Mouse (Mus musculus) lung, postnatal 10 days (tissue): ENCODE measurements around the gene Tcl1.
"Not testable (repeated sequence)": the region's sequence is repeated elsewhere in the genome, so short reads cannot be mapped to it uniquely, and the experiment has no call there.

Experiments used
- DNase-seq: peaks from one replicate; pipeline ENCODE4 v3.0.0; 2021

The Tcl1 gene

GRCm38 (mm10) chr12:105222601-105223319, at the start of gene Tcl1:
Gene Tcl1 (minus strand): TSS chr12:105222793.
- DNase-seq: peak; percentile 17

DNA sequence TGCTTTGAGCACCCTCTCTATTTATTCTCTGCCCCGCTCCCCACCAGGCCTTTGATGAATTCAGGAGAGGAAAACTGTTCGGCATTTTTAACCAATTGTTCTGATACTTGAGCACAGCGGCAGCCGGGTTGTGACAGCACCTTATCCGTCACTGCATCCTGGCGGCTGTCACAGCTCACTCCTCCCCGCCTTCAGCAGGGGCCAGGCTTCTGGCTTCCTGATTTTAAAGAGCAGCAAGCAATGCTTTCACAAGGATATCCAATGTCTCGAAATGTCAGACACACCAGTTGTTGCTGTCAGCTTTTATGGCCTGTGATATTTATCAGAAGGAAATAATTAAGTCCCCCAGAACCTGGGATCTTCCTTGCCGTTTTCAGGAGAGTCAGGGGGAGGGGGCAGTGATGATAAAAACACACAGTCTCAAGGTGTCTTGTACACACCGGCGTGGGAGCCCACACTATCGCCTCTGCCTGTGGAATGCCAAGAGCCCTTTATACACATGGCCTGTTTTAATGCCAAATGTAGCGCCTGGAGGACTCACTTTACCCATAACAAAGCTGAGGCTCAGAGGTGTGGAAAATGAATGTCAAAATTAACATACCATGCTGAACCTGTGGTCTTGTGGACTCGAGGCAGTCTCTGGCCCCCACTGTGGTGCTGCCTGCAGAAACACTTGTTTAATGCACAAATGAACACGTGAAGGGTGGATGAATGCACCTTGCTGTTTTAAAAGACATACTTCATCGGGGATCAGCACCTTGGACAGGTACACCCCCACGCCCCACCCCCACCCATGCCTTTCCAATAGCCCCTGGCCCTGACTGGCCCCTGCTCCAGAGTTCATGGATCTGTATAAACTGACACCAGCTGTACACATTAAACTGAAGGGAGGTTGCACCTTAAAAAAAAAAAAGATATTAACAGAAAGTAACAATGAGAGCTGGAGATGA, 48.7 kb upstream of the Tcl1 start:
- DNase-seq: no peak

DNA sequence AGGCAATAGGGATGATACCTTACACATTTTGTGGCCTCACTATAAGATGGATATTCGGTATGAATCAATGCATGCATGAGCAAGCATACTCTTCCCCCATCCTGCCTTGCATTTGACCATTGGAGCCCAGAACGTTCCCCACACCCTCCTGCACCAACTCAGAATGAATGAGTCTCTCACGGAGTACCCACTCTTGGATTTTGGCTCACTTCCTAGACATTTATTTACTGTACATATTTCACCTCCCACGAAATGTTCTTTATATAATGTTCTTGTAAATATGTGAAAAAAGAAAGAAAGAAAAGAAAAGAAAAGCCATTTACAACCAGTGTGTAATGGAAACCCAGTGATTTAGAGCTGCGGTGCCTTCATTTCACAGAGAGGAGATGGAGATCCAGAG, 44.5 kb upstream of the Tcl1 start:
- DNase-seq: no peak

GRCm38 (mm10) chr12:105266096-105266495, 43.5 kb upstream of the Tcl1 start:
- peak; percentile 34 for DNase-seq

GRCm38 (mm10) chr12:105259221-105259620, 36.6 kb upstream of the Tcl1 start:
- no peak for DNase-seq

GRCm38 (mm10) chr12:105258787-105259186, 36.2 kb upstream of the Tcl1 start:
- no peak for DNase-seq

GRCm38 (mm10) chr12:105253796-105254195, 31.2 kb upstream of the Tcl1 start:
- no peak for DNase-seq

DNA sequence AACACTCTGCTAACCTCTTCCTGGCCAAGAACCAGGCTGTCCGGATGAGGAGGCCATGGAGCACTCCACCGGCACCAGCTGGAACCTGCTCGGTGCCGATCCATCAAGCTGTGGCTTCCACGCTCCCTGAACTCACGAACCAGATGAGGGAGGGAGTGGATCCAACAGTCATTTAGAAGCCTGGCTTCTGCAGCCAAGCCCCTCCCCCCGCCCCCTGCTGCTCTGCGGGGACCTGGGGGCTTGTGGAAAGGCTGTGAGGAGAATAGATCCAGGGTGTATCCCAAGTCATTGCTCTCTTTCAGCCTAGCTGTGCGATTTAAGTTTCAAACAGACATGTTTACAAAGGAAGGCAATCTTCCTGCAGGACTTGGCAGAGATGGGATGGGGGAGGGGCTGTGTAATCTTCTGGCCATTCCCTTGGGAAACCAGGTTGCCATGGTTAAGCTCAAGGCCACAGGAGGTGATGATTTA, 26.2 kb upstream of the Tcl1 start:
- peak; percentile 62 for DNase-seq

- DNase-seq: no peak
These were observed 16.5 kb upstream of the Tcl1 start for GRCm38 (mm10) chr12:105239060-105239459.

DNA sequence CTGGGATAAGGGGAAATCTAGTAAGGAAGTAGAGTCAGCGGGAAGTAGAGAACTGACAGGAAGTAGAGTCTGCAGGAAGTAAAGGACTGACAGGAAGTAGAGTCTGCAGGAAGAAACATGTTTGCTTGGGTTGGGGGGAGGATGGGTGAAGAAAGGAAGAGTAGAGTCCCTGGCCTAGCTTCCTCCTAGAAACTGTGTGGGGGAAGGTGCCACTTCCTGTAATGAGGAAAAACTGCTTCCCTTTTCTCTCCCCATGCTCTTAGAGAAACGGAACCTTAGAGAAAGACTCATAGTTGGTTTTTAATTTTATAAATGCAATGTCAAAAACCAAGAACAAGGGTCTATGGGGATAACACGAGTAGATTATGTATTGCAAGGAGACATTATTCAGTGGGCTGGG, 12.5 kb upstream of the Tcl1 start:
- no peak for DNase-seq

- no peak for DNase-seq
These were observed 11.8 kb upstream of the Tcl1 start for GRCm38 (mm10) chr12:105234362-105234761.

GRCm38 (mm10) chr12:105224621-105225320, 2.2 kb upstream of the Tcl1 start:
- DNase-seq: no peak

DNA sequence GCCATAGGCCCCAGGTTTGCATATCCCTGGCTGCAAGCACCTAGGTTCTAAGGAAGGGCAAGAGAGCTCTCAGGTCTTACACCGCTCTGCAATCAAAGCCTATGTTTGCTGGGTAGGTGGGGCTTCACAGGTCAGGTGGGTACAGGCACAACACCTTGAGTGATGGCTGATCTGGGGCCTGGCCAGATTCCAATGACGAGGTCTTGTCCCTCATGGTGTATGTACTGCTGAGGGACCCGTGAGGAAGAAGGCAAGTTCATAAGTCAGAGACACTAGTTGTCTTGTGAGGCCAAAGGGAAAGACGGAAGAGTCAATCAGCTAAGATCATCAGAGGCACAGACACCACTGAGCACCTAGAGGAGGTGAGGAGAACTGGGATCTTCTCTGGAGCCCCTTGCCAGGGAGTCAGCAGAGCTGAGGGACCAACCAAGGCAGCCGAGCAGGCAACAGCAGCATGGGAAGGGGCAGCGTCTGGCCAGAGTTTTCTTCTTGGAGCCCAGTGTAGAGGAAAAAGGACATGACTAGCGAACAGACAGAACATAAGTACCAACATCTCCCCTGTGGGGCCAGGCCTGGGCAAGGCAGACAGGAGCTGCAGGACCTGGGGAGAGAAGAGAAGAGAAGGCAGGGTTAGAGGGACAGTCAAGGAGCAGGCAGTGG, 5.4 kb downstream of the Tcl1 start:
- no peak for DNase-seq

DNA sequence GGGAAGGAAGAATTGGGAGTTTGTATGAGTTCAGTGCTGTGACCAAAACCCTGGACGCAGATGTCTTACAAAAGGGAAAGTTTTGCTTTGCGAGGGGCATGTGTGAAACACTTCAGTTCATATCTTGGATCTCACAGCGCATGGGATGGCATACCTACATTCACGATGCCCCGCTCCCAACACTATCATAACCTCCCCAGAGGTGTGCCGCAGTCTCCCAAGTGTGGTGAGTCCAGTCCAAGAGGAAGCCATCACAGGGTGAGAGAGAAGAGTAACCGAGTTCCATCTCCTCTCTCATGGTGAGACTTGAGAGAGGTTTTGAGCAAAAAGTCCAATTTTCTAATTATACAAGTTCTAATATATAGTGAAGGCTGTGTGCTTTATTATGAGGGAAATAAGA, 13.4 kb downstream of the Tcl1 start:
- DNase-seq: no peak

- no peak for DNase-seq
These were observed 14.2 kb downstream of the Tcl1 start for GRCm38 (mm10) chr12:105208441-105208840.

DNA sequence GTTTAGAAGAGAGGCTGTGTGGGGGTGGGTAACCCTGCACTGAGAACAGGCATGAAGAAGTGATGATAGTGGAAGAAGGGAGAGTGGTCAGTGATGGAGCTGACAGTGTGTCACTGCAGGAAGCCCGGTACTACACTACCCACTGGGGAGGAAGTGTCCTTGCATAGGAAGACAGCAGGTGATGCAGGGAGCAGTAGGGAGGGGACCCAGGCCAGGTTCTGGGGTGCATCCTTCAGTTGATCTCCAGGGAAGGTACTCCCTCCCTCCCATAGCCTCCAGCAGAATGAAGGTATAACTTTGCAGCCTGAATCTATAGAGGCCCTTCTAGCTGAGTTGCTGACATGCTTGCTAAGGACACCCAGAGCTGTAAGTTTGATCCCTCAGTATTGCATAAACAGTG, 15.5 kb downstream of the Tcl1 start:
- no peak for DNase-seq

DNA sequence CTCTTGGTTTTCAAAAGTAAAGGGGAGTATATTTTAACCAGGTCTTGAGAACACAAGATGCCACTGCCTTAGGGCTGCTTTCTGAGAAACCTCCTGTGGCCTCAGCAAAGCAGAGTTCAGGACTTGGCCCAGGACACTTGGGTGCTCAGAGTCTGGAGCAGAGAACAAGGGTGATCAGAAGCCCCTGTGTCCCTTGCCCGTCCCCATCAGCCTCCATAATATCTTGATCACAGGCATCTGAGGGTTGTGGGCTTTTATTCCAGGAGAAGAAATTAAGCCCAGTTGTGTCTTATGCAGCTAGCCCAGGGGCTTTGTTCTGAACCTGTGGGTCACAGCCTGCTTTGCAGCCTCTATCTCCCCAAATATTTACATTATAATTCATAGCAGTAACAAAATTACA, 20.9 kb downstream of the Tcl1 start, which contains the start of gene Tcl1b4:
TSS of gene Tcl1b4 (plus strand) at position 301 of the 400 bp plus-strand sequence.
- not testable (repeated sequence) for DNase-seq

DNA sequence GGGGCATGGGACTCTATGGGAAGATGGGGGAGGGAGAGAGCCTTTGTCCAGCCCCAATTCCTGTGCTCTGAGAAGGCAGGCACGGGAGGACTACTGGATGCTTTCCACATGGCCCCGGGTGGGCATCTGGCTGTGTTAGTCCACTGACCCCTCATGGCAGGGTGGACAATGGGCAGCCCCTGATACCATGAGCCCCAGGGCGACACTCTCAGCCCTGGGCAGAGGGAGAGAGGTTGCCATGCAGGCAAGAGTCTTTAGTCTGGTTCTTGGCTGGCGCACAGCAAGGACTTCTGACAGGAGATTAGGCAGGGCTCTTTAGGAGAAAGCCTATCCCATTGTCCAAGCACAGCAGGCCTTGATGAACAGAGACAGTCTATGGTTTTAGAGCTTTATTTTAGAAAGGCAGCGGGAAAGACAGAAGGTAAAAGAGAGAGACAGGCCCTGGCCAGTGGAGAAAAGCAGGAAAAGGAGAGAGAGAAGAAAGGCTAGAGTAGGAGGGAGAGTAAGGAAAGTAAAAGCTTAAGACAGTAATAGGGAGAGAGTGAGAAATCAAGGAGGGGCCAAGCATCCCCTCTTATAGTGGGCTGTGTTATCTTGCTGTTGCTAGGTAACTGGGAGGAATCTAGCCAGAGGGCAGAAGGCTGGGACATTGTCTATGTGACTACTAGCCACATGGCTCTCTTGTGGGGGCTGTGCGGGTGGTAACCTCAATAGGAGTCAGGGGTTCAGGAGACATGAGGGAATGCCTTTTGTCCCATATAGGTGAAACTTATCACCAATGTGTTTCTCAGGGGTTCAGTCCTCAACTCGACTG, 22.7 kb downstream of the Tcl1 start:
- not testable (repeated sequence) for DNase-seq

GRCm38 (mm10) chr12:105190743-105191142, 31.9 kb downstream of the Tcl1 start, which contains the start of gene Tcl1b3:
Gene Tcl1b3 (plus strand): TSS chr12:105191043.
- not testable (repeated sequence) for DNase-seq

- DNase-seq: not testable (repeated sequence)
These were observed 33.6 kb downstream of the Tcl1 start for GRCm38 (mm10) chr12:105188980-105189379.

DNA sequence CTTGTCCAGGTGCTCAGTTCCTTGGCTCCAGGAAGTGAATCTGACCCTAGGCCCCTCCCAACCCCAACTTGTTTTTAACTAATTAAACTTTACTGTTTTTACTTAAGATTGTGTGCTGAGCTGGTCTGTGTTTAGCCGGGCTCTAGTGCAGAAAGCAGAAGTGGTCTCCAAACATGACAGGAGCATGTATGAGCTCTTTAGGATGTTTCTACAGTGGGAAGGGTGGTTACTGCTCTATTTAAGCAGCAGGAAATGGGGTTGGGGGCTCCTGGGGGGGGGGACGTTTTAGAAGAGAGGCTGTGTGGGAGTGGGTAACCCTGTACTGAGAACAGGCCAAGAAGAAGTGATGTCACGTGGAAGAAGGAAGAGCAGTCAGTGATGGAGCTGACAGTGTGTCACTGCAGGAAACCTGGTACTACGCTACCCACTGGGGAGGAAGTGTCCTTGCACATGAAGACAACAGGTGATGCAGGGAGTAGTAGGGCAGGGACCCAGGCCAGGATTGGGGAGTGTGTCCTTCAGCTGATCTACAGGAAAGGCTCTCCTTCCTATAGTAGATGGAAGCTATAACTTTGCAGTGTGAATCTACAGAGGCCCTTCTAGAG, 41.5 kb downstream of the Tcl1 start:
- DNase-seq: not testable (repeated sequence)
